Mouse (Mus musculus): ENCODE results near the gene Nr2f1.
"Not testable (repeated sequence)": the region's sequence is repeated elsewhere in the genome, so short reads cannot be mapped to it uniquely, and the experiment has no call there.

Nr2f1 gene

GRCm38 (mm10) chr13:78199642-78200160 lies at the start of gene Nr2f1:
TSS of gene Nr2f1 (minus strand) at chr13:78199757.
- no peak for DNase-seq (ENCODE audit: low spot score in 2 of 2)

- DNase-seq (ENCODE audit: low spot score in 2 of 2) = no peak
These were observed 22.1 kb upstream of the Nr2f1 start for GRCm38 (mm10) chr13:78221680-78222079.

GRCm38 (mm10) chr13:78220238-78220637 lies 20.7 kb upstream of the Nr2f1 start:
- not testable (repeated sequence) for DNase-seq (ENCODE audit: low spot score in 2 of 2)

GRCm38 (mm10) chr13:78215223-78215622 lies 15.7 kb upstream of the Nr2f1 start:
- no peak for DNase-seq (ENCODE audit: low spot score in 2 of 2)

GRCm38 (mm10) chr13:78213155-78213554 lies 13.6 kb upstream of the Nr2f1 start:
- DNase-seq (ENCODE audit: low spot score in 2 of 2) = no peak

DNA sequence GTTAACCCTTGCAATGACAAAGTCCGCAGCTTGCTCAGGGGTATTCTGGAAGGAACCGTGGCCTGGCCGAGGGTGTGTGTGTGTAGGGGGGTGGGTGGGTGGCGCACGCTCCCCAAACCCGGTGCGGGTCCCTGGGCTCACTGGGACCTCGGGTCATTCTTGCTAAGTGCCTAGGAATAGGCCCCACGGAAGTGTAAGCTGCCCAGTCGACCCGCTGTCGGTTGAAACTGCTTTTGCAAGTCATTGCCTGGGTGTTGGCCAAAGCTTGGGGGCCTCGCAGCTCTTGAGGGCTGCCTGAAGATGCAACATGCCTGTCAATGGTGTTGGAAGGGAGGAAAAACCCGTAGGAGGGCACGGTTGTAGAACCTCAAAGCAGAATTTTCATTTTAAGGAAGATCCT lies 12.6 kb upstream of the Nr2f1 start:
- no peak for DNase-seq (ENCODE audit: low spot score in 2 of 2)

DNA sequence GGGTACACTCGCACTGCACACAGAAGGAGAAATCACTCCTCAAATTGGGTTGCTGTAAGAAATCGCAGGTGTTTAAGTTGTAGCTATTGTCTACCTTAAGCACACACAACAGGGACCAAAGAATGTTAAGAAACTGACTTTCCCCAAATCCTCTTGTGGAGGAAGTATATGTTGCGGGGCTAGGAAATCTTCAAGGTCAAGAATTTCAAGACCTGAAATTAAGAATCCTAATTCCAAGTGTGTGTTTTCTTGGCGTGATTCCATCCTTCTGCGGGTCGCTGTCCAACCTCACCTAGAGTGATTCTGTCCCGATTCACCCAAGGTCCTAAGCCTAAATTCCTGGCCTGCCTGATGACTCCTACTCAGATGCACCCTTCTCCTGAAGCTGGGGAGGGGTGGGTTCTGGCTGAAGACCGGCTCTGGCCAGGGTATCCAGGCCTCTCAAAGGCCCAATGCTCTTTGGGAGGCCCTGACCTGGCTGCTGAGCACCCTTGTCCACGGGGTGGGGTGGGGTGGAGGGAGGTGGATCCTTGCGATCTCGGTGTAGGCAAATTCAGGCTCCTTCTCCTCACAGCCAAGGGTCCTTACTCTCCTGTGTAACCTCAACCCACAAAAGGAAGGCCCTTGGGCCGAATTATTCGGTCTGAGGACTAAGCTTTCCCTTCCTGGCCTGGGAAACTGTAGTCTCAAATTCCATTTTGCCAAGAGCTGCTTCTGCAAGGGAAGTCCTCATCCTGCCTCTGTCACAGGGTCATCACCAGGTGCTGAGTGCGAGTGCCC lies 11.9 kb upstream of the Nr2f1 start:
- no peak for DNase-seq (ENCODE audit: low spot score in 2 of 2)

GRCm38 (mm10) chr13:78210748-78211089 lies 11.2 kb upstream of the Nr2f1 start:
- no peak for DNase-seq (ENCODE audit: low spot score in 2 of 2)

DNA sequence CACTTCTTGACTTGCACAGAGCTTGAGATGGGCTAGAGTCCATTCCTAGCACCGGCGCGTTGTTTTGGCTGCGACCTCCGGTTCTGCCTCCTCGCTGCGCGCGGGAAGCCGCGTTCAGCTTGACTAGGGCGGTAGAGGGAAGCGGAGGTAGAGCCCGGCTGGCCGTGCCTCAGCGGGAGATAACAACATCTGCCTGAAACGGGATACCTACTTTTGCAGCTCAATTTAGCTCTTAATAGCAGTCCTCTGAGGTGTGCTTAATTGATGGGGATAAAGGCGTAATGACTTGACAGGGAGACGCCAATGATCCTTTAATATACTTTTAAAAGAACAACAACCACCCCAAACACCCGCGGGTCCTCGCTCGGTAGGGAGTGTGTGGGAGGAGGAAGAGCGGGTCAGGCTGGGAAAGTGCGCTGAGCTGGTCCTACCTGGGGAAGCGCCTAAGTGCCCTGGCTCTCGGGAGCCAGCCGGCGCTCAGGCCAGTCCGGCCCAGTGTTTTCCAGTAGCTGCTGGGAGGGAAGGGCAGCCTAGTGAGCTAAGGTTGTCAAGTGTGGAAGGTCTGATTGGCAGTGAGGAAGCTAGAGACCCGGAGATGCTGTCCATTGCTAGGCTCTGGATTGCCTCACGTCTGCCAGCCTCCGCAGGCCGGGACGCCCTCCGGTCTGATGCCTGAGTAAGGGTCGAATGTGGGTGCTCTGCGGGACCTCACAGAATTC lies 10.6 kb upstream of the Nr2f1 start:
- DNase-seq (ENCODE audit: low spot score in 2 of 2) = no peak

- DNase-seq (ENCODE audit: low spot score in 2 of 2) = no peak
These were observed 10.1 kb upstream of the Nr2f1 start for GRCm38 (mm10) chr13:78209611-78210028.

DNA sequence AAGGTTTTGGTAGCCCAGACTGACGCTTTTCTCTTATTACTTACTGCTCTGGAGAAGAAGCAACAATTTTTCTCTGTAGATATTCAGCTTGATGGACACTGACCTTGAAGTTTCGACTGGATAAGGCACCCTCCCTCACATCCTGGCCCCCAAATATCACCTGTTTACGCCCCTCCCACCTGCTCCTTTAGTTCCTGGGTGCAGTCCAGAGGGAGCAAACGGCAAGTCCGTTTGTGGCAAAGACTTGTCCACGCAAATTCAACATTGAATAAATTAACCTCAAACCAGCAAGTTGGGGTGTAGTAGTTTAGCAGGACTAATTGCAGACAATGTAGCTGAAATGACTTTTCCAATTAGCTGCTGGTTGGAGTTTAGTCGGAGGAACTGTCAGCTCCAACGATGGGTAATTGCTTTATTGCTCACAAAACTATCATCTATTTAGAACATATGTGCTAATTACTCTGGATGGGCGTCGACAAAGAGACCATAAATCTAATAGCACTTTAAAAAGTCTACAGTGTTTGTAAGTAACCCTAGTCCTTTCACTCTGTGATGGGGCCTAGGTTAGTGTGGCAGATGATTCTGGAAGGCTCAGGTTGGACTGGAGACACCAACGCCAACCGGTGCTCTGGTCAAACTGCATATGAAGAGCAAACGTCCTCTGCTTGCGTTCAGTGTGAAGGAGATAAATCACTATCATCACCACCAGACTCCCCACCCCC lies 9.3 kb upstream of the Nr2f1 start:
- DNase-seq (ENCODE audit: low spot score in 2 of 2) = no peak

- DNase-seq (ENCODE audit: low spot score in 2 of 2) = no peak
These were observed 8.5 kb upstream of the Nr2f1 start for GRCm38 (mm10) chr13:78207796-78208645.

DNA sequence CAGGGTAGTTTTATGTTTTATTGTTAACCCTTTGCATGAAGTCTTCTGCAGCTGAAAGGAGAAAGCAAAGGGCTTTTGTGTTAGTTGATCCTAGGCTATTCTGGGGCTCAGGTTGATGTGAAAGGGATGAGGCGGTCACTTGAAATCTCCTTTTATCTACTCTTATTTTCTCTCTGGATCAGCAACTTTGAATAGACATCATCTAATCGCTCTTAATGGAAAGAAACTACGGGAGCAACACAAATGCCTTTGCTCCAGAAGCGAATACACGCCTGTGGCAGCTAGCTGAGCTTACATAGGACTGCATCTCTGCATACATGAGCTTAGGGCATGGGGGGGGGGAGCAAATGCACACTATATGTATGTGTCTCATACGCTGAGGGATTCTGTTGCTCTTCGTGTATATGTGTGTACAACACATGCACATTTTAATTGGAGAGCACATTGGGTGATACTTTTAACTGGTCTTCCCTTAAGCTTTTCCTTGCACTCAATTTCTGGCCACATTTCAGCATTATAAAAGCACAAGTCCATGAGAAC lies 7.4 kb upstream of the Nr2f1 start:
- DNase-seq (ENCODE audit: low spot score in 2 of 2) = no peak

- no peak for DNase-seq (ENCODE audit: low spot score in 2 of 2)
These were observed 5.9 kb upstream of the Nr2f1 start for GRCm38 (mm10) chr13:78205426-78205825.

GRCm38 (mm10) chr13:78203348-78204061 lies 3.9 kb upstream of the Nr2f1 start:
- no peak for DNase-seq (ENCODE audit: low spot score in 2 of 2)

DNA sequence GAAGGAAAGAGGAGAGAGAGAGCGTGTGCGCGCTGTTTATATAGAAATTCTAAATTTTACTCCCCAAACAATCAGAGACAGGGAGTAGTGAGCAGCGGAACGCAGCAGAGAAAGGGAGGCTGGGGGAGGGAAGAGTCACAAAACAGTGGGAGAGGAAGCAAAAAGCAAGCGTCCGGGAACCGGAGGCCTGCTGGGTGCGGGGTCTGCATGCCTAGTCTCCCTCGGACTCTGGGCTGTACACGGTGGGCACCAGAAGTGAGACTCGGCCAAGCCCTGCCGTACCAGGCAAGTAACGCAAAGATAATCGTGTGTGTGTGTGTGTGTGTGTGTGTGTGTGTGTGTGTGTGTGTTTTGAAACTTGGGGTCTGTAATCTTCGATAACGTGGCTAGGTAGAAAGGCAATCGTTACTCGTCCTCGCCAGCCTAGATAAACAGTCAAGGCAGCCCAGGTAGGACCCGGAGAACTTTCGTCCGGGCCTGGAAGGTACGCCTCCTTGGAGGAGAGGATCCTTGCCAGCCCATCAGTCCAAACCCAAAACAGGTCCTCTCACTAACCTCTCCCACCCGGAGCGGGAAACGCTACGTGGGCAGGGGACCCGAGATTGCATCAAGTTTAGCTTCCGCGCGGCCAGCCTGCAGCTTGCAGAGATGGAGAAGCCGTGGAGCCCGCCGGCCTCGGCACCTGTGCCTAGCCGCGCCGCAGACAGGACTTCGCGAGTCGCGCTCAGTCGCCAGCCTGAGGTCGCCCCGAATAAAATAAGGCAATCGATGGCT lies 3.2 kb upstream of the Nr2f1 start:
- peak in 1 of 2 experiments; percentile 39 for DNase-seq (ENCODE audit: low spot score in 2 of 2)

GRCm38 (mm10) chr13:78201871-78202565 lies 2.5 kb upstream of the Nr2f1 start:
- peak in 1 of 2 experiments; percentile 57 for DNase-seq (ENCODE audit: low spot score in 2 of 2)

GRCm38 (mm10) chr13:78200991-78201870 lies 1.7 kb upstream of the Nr2f1 start:
- peak; percentile 48 to 75 for DNase-seq (ENCODE audit: low spot score in 2 of 2)

Measured in spleen, postnatal 4 days (tissue).